Mouse (Mus musculus): ENCODE measurements around the gene Nckap5. TPM values are rescaled to one million over a fixed set of nuclear protein-coding genes. Genes with fewer than 3 reads are reported as not detected.

Gene Nckap5
- total and polyA plus RNA-seq, 3 experiments: not detected

DNA sequence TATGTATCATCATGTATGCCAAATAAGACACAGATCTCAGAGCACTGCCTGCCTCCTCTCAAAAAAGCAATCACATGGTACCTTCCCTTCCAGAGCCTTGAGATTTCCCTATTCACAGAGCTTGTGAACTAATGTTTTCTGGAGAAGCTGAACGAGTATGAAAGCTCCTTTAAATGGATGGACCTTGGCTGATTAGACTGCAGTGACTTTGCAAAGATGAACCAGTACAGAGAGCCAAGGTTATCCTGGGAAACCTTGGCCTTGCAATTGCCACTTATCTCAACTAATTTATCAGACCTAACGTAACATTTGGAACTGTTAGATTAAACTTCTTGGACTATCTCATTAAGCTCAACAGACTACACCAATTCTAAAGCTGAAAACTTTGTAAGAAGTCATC, 296.6 kb downstream of the Nckap5 start:
- no peak overlapping the region for H3K27ac ChIP-seq (ENCODE audit: control insufficient read depth, low read depth, low read length)
- TF ChIP-seq TCF12 (IDR thresholded peaks at IDR 0.05; ENCODE audit: low read depth, low read length) (peak; percentile 8; the same call in 1 of the 2 replicates), TAL1 (IDR thresholded peaks at IDR 0.05; ENCODE audit: low read length) (no peak)
- no peaks in the 10 kb centered on the region for H3K4me1 ChIP-seq (ENCODE audit: control insufficient read depth in 1 of 2, insufficient read depth in 2 of 2, low read length in 2 of 2)
- H3K36me3 ChIP-seq (ENCODE audit: control insufficient read depth in 1 of 2, insufficient read depth in 2 of 2, low read length in 2 of 2): no peaks in the 10 kb centered on the region
- no peak overlapping the region for H3K9ac ChIP-seq (ENCODE audit: control insufficient read depth, low read depth, low read length, poor library complexity, severe bottlenecking)
- no peak overlapping the region for H3K4me3 ChIP-seq (ENCODE audit: control insufficient read depth in 1 of 2, insufficient read depth in 1 of 2, low read depth in 2 of 2, low read length in 2 of 2)
- peak; percentile 2 for DNase-seq (ENCODE audit: low read depth, low spot score)
- no peaks in the 10 kb centered on the region for H3K79me2 ChIP-seq (ENCODE audit: control insufficient read depth, insufficient read depth, low read length, poor library complexity)
- no peaks in the 10 kb centered on the region for H3K27me3 ChIP-seq (ENCODE audit: control insufficient read depth in 1 of 2, insufficient read depth in 2 of 2, low read length in 2 of 2)
- no peaks in the 10 kb centered on the region for H3K9me3 ChIP-seq (replicated peaks; ENCODE audit: insufficient read depth, low read length)

GRCm38 (mm10) chr1:126528043-126528598, 302.5 kb downstream of the Nckap5 start:
- H3K27ac ChIP-seq (ENCODE audit: control insufficient read depth, low read depth, low read length): no peak overlapping the region
- no peak for DNase-seq (ENCODE audit: low read depth, low spot score)
- TF ChIP-seq NRF1 (IDR thresholded peaks at IDR 0.05; ENCODE audit: insufficient read depth, low read depth, low read length, poor library complexity, severe bottlenecking) (no peak), MYB (IDR thresholded peaks at IDR 0.05; ENCODE audit: low read depth, low read length) (no peak), POLR2AphosphoS2 (IDR thresholded peaks at IDR 0.05; ENCODE audit: low read length) (no peak), CTCF (IDR thresholded peaks at IDR 0.05 in 2 of 3, conservative IDR thresholded peaks at IDR 0.05 in 1 of 3; ENCODE audit: control insufficient read depth in 1 of 3, insufficient read depth in 1 of 3, low read depth in 2 of 3, low read length in 3 of 3, poor library complexity in 1 of 3, severe bottlenecking in 1 of 3) (no peak), CHD1 (IDR thresholded peaks at IDR 0.05; ENCODE audit: low read depth, low read length) (no peak), E2F4 (IDR thresholded peaks at IDR 0.05; ENCODE audit: borderline replicate concordance, low read depth, low read length) (no peak), USF1 (IDR thresholded peaks at IDR 0.05; ENCODE audit: low read depth, low read length) (no peak), MAX (IDR thresholded peaks at IDR 0.05; ENCODE audit: low read length) (no peak), ZNF384 (IDR thresholded peaks at IDR 0.05; ENCODE audit: low read depth, low read length) (no peak)
- no peaks in the 10 kb centered on the region for H3K9me3 ChIP-seq (replicated peaks; ENCODE audit: insufficient read depth, low read length)
- H3K4me3 ChIP-seq (ENCODE audit: control insufficient read depth in 1 of 2, insufficient read depth in 1 of 2, low read depth in 2 of 2, low read length in 2 of 2): no peak overlapping the region
- H3K36me3 ChIP-seq (ENCODE audit: control insufficient read depth in 1 of 2, insufficient read depth in 2 of 2, low read length in 2 of 2): no peaks in the 10 kb centered on the region
- H3K27me3 ChIP-seq (ENCODE audit: control insufficient read depth in 1 of 2, insufficient read depth in 2 of 2, low read length in 2 of 2): no peaks in the 10 kb centered on the region
- H3K9ac ChIP-seq (ENCODE audit: control insufficient read depth, low read depth, low read length, poor library complexity, severe bottlenecking): no peak overlapping the region
- no peaks in the 10 kb centered on the region for H3K79me2 ChIP-seq (ENCODE audit: control insufficient read depth, insufficient read depth, low read length, poor library complexity)
- no peaks in the 10 kb centered on the region for H3K4me1 ChIP-seq (ENCODE audit: control insufficient read depth in 1 of 2, insufficient read depth in 2 of 2, low read length in 2 of 2)

DNA sequence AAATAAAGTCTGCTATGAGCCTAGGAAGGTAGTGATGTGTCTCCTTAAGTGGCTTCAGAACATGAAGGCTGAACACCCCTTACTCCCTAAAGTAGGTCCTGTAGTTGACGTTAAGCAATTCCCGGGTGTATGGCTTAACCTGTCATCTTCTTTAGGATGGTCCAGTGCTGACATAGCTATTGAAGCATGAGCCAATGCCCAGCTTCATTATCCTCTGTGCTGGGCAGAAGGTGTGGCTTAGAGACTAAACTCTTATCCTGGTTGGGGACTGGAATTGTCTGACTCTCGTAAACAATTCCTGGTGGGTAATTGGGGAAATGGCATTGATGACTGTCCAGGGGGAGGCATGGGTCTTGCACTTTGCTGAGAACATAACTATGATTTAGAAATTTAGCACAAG, 312.5 kb downstream of the Nckap5 start:
- no peak overlapping the region for H3K4me3 ChIP-seq (ENCODE audit: control insufficient read depth in 1 of 2, insufficient read depth in 1 of 2, low read depth in 2 of 2, low read length in 2 of 2)
- no peaks in the 10 kb centered on the region for H3K9me3 ChIP-seq (replicated peaks; ENCODE audit: insufficient read depth, low read length)
- H3K27ac ChIP-seq (ENCODE audit: control insufficient read depth, low read depth, low read length): no peak overlapping the region
- no peaks in the 10 kb centered on the region for H3K27me3 ChIP-seq (ENCODE audit: control insufficient read depth in 1 of 2, insufficient read depth in 2 of 2, low read length in 2 of 2)
- H3K79me2 ChIP-seq (ENCODE audit: control insufficient read depth, insufficient read depth, low read length, poor library complexity): no peaks in the 10 kb centered on the region
- H3K36me3 ChIP-seq (ENCODE audit: control insufficient read depth in 1 of 2, insufficient read depth in 2 of 2, low read length in 2 of 2): no peaks in the 10 kb centered on the region
- DNase-seq (ENCODE audit: low read depth, low spot score): no peak
- no peaks in the 10 kb centered on the region for H3K4me1 ChIP-seq (ENCODE audit: control insufficient read depth in 1 of 2, insufficient read depth in 2 of 2, low read length in 2 of 2)
- H3K9ac ChIP-seq (ENCODE audit: control insufficient read depth, low read depth, low read length, poor library complexity, severe bottlenecking): no peak overlapping the region
- TF ChIP-seq RCOR1 (IDR thresholded peaks at IDR 0.05; ENCODE audit: low read depth, low read length) (no peak), HCFC1 (IDR thresholded peaks at IDR 0.05; ENCODE audit: low read depth, low read length) (no peak), JUND (IDR thresholded peaks at IDR 0.05; ENCODE audit: low read depth, low read length) (no peak), GATA1 (IDR thresholded peaks at IDR 0.05; ENCODE audit: low read depth, low read length) (no peak), MEF2A (IDR thresholded peaks at IDR 0.05; ENCODE audit: extremely low read depth, insufficient replicate concordance, low read depth, low read length, poor library complexity, severe bottlenecking) (no peak), BHLHE40 (IDR thresholded peaks at IDR 0.05; ENCODE audit: borderline replicate concordance, low read depth, low read length) (no peak), ZNF384 (IDR thresholded peaks at IDR 0.05; ENCODE audit: low read depth, low read length) (no peak), ETS1 (IDR thresholded peaks at IDR 0.05; ENCODE audit: low read depth, low read length) (no peak), MXI1 (IDR thresholded peaks at IDR 0.05; ENCODE audit: low read depth, low read length) (no peak), MYC (IDR thresholded peaks at IDR 0.05; ENCODE audit: low read depth, low read length) (no peak), KAT2A (conservative IDR thresholded peaks at IDR 0.05; ENCODE audit: low read depth, low read length) (no peak), ZMIZ1 (IDR thresholded peaks at IDR 0.05; ENCODE audit: low read depth, low read length) (no peak), MAZ (IDR thresholded peaks at IDR 0.05; ENCODE audit: low read depth, low read length) (no peak), MYB (IDR thresholded peaks at IDR 0.05; ENCODE audit: low read depth, low read length) (no peak), RAD21 (IDR thresholded peaks at IDR 0.05; ENCODE audit: low read depth, low read length) (no peak), CHD1 (IDR thresholded peaks at IDR 0.05; ENCODE audit: low read depth, low read length) (no peak), POLR2AphosphoS5 (IDR thresholded peaks at IDR 0.05; ENCODE audit: borderline replicate concordance, low read depth, low read length) (no peak), SMC3 (IDR thresholded peaks at IDR 0.05; ENCODE audit: low read depth, low read length) (no peak), POLR2AphosphoS2 (IDR thresholded peaks at IDR 0.05; ENCODE audit: low read length) (no peak)

All from MEL (cell line).